Mouse (Mus musculus) hindlimb bud, embryonic 11.5 days (tissue): ENCODE results near the gene Bag6.

ENCODE experiments used
- DNase-seq: peaks from one replicate; pipeline ENCODE4 v3.0.0-alpha.2; 2012; ENCODE audit warnings: low read depth, low spot score; ENCODE audit errors: extremely low spot score

Gene Bag6

GRCm38 (mm10) chr17:35166352-35167035 is 31.5 kb downstream of the Bag6 start:
- no peak for DNase-seq

- DNase-seq = no peak
Measured at GRCm38 (mm10) chr17:35167794-35168193, 32.8 kb downstream of the Bag6 start.

GRCm38 (mm10) chr17:35168541-35169207 is 33.7 kb downstream of the Bag6 start:
- DNase-seq = no peak

- DNase-seq = no peak
Measured at GRCm38 (mm10) chr17:35172445-35173234, 37.7 kb downstream of the Bag6 start.

GRCm38 (mm10) chr17:35173329-35173728 is 38.4 kb downstream of the Bag6 start:
- no peak for DNase-seq

GRCm38 (mm10) chr17:35174201-35174977 is 39.4 kb downstream of the Bag6 start:
- no peak for DNase-seq

GRCm38 (mm10) chr17:35175382-35175781 is 40.4 kb downstream of the Bag6 start:
- no peak for DNase-seq

GRCm38 (mm10) chr17:35175968-35176367 is 41.0 kb downstream of the Bag6 start, which contains the start of gene Aif1:
Gene Aif1, minus strand, starts transcription at chr17:35176068.
- DNase-seq = no peak

GRCm38 (mm10) chr17:35178528-35178927 is 43.5 kb downstream of the Bag6 start:
- no peak for DNase-seq

GRCm38 (mm10) chr17:35180093-35180492 is 45.1 kb downstream of the Bag6 start:
- DNase-seq = no peak

GRCm38 (mm10) chr17:35185639-35186611 is 50.9 kb downstream of the Bag6 start:
- no peak for DNase-seq

- DNase-seq = no peak
Measured at GRCm38 (mm10) chr17:35186681-35187080, 51.7 kb downstream of the Bag6 start.

GRCm38 (mm10) chr17:35187345-35187744 is 52.4 kb downstream of the Bag6 start:
- DNase-seq = no peak

GRCm38 (mm10) chr17:35187959-35188610 is 53.1 kb downstream of the Bag6 start, which contains the start of gene Lst1:
Gene Lst1, minus strand, starts transcription at chr17:35188439.
- DNase-seq = no peak

GRCm38 (mm10) chr17:35189186-35189585 is 54.2 kb downstream of the Bag6 start:
- no peak for DNase-seq

- no peak for DNase-seq
Measured at GRCm38 (mm10) chr17:35190096-35190495, 55.1 kb downstream of the Bag6 start.

GRCm38 (mm10) chr17:35191723-35192122 is 56.7 kb downstream of the Bag6 start:
- DNase-seq = no peak

- no peak for DNase-seq
Measured at GRCm38 (mm10) chr17:35192924-35193323, 57.9 kb downstream of the Bag6 start.
